8 mouse cellular contexts compared by ENCODE assay signal in genomic region chr15:91017261-91018160, GRCm38 (mm10). TPM values are rescaled to one million over a fixed set of nuclear protein-coding genes. Genes with fewer than 3 reads are reported as not detected.
DNase-seq lines count a peak whose midpoint lies in the region; ATAC-seq and TF ChIP-seq lines count a peak whose summit lies in the region.

No protein-coding gene starts in this region.

- TF ChIP-seq CTCF in kidney, adult 2 months (conservative IDR thresholded peaks at IDR 0.05; ENCODE audit: insufficient read depth, insufficient read length, low read depth, low read length): no peak

- no peaks in the 10 kb centered on the region for H3K9me3 ChIP-seq in kidney, embryonic 15.5 days (replicated peaks)
- no peaks in the 10 kb centered on the region for H3K9me3 ChIP-seq in hindbrain, embryonic 15.5 days
- no peaks in the 10 kb centered on the region for H3K9me3 ChIP-seq in neural tube, embryonic 15.5 days (replicated peaks)

- whole genome bisulfite sequencing in kidney, embryonic 15.5 days: 71% methylated on average over 23 of the region's 23 CpGs
- WGBS in kidney, adult 2 months: 57% methylated on average over 23 of the region's 23 CpGs
- 8% methylated on average over 23 of the region's 23 CpGs for WGBS in hindbrain, embryonic 15.5 days
- WGBS in neural tube, embryonic 15.5 days: 21% methylated on average over 23 of the region's 23 CpGs

- no peaks in the 10 kb centered on the region for H3K27me3 ChIP-seq in kidney, embryonic 15.5 days
- no peaks in the 10 kb centered on the region for H3K27me3 ChIP-seq in kidney, adult 2 months (replicated peaks; ENCODE audit: control insufficient read depth, insufficient read depth, low read length)
- H3K27me3 ChIP-seq in hindbrain, embryonic 15.5 days: no peaks in the 10 kb centered on the region
- no peaks in the 10 kb centered on the region for H3K27me3 ChIP-seq in neural tube, embryonic 15.5 days (replicated peaks)

- TF ChIP-seq POLR2A in kidney, adult 2 months (IDR thresholded peaks at IDR 0.05; ENCODE audit: low read depth, low read length): no peak

- H3K27ac ChIP-seq in kidney, embryonic 15.5 days: no peak overlapping the region
- no peak overlapping the region for H3K27ac ChIP-seq in kidney, adult 2 months (ENCODE audit: insufficient read depth, low read depth, low read length)
- H3K27ac ChIP-seq in hindbrain, embryonic 15.5 days (replicated peaks): peak overlapping the region; percentile 87
- H3K27ac ChIP-seq in neural tube, embryonic 15.5 days (replicated peaks): peak overlapping the region; percentile 80

- peak overlapping the region; percentile 30; the same call in 1 of the 2 replicates for H3K4me2 ChIP-seq in kidney, embryonic 15.5 days
- H3K4me2 ChIP-seq in hindbrain, embryonic 15.5 days: peak overlapping the region; percentile 58
- peak overlapping the region; percentile 57 for H3K4me2 ChIP-seq in neural tube, embryonic 15.5 days

- no peak overlapping the region for H3K9ac ChIP-seq in kidney, embryonic 15.5 days
- H3K9ac ChIP-seq in hindbrain, embryonic 15.5 days: peak overlapping the region; percentile 53
- H3K9ac ChIP-seq in neural tube, embryonic 15.5 days (replicated peaks): peak overlapping the region; percentile 47

- H3K4me1 ChIP-seq in kidney, embryonic 15.5 days: peaks cover 3% of the 10 kb centered on the region; the same call in 1 of the 2 replicates
- peaks cover 13% of the 10 kb centered on the region; the same call in 1 of the 2 replicates for H3K4me1 ChIP-seq in kidney, adult 2 months (ENCODE audit: control insufficient read depth, insufficient read depth, low read length)
- peaks cover 54% of the 10 kb centered on the region for H3K4me1 ChIP-seq in hindbrain, embryonic 15.5 days (replicated peaks)
- H3K4me1 ChIP-seq in neural tube, embryonic 15.5 days: peaks cover 46% of the 10 kb centered on the region

- H3K4me3 ChIP-seq in kidney, embryonic 15.5 days (replicated peaks): no peak overlapping the region
- H3K4me3 ChIP-seq in kidney, adult 2 months (ENCODE audit: insufficient read depth, low read depth, low read length): no peak overlapping the region; the same call in 1 of the 2 replicates
- H3K4me3 ChIP-seq in hindbrain, embryonic 15.5 days: peak overlapping the region; percentile 33
- peak overlapping the region; percentile 27 for H3K4me3 ChIP-seq in neural tube, embryonic 15.5 days (replicated peaks)

- peak; percentile 70; the same call in 1 of the 2 replicates for ATAC-seq in kidney, embryonic 15.5 days (replicated peaks; ENCODE audit: low FRiP score)
- ATAC-seq in hindbrain, embryonic 15.5 days (ENCODE audit: low FRiP score, low read depth): peak; percentile 67
- peak; percentile 68; the same call in 1 of the 2 replicates for ATAC-seq in neural tube, embryonic 15.5 days (ENCODE audit: low FRiP score)
- no peak for ATAC-seq in megakaryocyte-erythroid progenitor cell, adult 5-6 weeks (replicated peaks; ENCODE audit: low FRiP score, low TSS enrichment, poor library complexity, severe bottlenecking)
- no peak for ATAC-seq in granulocyte monocyte progenitor cell, adult 5-6 weeks (replicated peaks; ENCODE audit: poor library complexity, severe bottlenecking)

- DNase-seq in kidney, adult 2 months: no peak
- DNase-seq in embryo, embryonic 11.5 days (ENCODE audit: low read depth, low spot score): peak; percentile 14
- DNase-seq in lung, postnatal 10 days: no peak

- no peaks in the 10 kb centered on the region for H3K36me3 ChIP-seq in kidney, embryonic 15.5 days
- no peaks in the 10 kb centered on the region for H3K36me3 ChIP-seq in kidney, adult 2 months (ENCODE audit: control insufficient read depth, insufficient read depth, low read length)
- H3K36me3 ChIP-seq in hindbrain, embryonic 15.5 days: no peaks in the 10 kb centered on the region
- H3K36me3 ChIP-seq in neural tube, embryonic 15.5 days: no peaks in the 10 kb centered on the region

RNA-seq across cellular contexts. Expression of gene Kif21a, which starts 32.2 kb away (rescaled TPM):
- polyA plus RNA-seq in kidney, embryonic 15.5 days (2015; fragmentation: Nextera tagmentation; extraction: Ambion mirVana): 7.4 and 8.2 TPM in 2 replicates
- polyA plus RNA-seq in kidney, adult 2 months (2012; rRNA removed): 18.5 and 24.2 TPM in 2 replicates
- 42.8 and 47.5 TPM in 2 replicates for polyA plus RNA-seq in hindbrain, embryonic 15.5 days (2015; fragmentation: Nextera tagmentation; extraction: Ambion mirVana)
- polyA plus RNA-seq in neural tube, embryonic 15.5 days (2015; fragmentation: Nextera tagmentation; extraction: Ambion mirVana): 34.8 and 40.1 TPM in 2 replicates
- total RNA-seq in megakaryocyte-erythroid progenitor cell, adult 5-6 weeks (2014; fragmentation: Nextera tagmentation): 1.2 and 2.1 TPM in 2 replicates
- 0.14 and 1.3 TPM in 2 replicates for total RNA-seq in megakaryocyte-erythroid progenitor cell, adult 5-6 weeks (2017)
- 0.09 and 0.38 TPM in 2 replicates for total RNA-seq in granulocyte monocyte progenitor cell, adult 5-6 weeks (2014; fragmentation: Nextera tagmentation)
- total RNA-seq in granulocyte monocyte progenitor cell, adult 5-6 weeks (2017): 0.09 and 0.41 TPM in 2 replicates

Comparison
In these comparisons a context has a peak if more than half of its experiments do, and no peak if none do; other contexts are left out.
1. ATAC-seq: peak in kidney, embryonic 15.5 days (single experiment), hindbrain, embryonic 15.5 days (single experiment) and neural tube, embryonic 15.5 days (single experiment); none in megakaryocyte-erythroid progenitor cell, adult 5-6 weeks (single experiment) and granulocyte monocyte progenitor cell, adult 5-6 weeks (single experiment).
2. H3K27ac ChIP-seq: peak in hindbrain, embryonic 15.5 days (single experiment) and neural tube, embryonic 15.5 days (single experiment); none in kidney, embryonic 15.5 days (single experiment) and kidney, adult 2 months (single experiment).
3. H3K4me3 ChIP-seq: peak in hindbrain, embryonic 15.5 days (single experiment) and neural tube, embryonic 15.5 days (single experiment); none in kidney, embryonic 15.5 days (single experiment) and kidney, adult 2 months (single experiment).
4. Peak in every context shown above with its lines, with median percentiles within 50 percentile points of each other: H3K4me2 ChIP-seq.